Mouse (Mus musculus): ENCODE results near the gene Gm20388.

The Gm20388 gene

GRCm38 (mm10) chr8:122421376-122422070 lies 2510.9 kb downstream of the Gm20388 start, which contains the start of gene Il17c:
TSS of gene Il17c (plus strand) at chr8:122422020.
- no peak for DNase-seq

- DNase-seq, result no peak
Measured at GRCm38 (mm10) chr8:122423217-122423616, 2512.6 kb downstream of the Gm20388 start.

GRCm38 (mm10) chr8:122423659-122424058 lies 2513.0 kb downstream of the Gm20388 start:
- no peak for DNase-seq

- no peak for DNase-seq
Measured at GRCm38 (mm10) chr8:122426145-122426544, 2515.5 kb downstream of the Gm20388 start.

- no peak for DNase-seq
Measured at GRCm38 (mm10) chr8:122427607-122428006, 2517.0 kb downstream of the Gm20388 start.

- DNase-seq, result peak; percentile 63 to 72
Measured at GRCm38 (mm10) chr8:122428163-122428562, 2517.5 kb downstream of the Gm20388 start.

GRCm38 (mm10) chr8:122430058-122430636 lies 2519.5 kb downstream of the Gm20388 start:
- DNase-seq, result peak; percentile 84 to 86

- DNase-seq, result no peak
Measured at GRCm38 (mm10) chr8:122430646-122431045, 2520.0 kb downstream of the Gm20388 start.

GRCm38 (mm10) chr8:122431694-122432442 lies 2521.2 kb downstream of the Gm20388 start:
- peak; percentile 58 for DNase-seq

GRCm38 (mm10) chr8:122432443-122433268 lies 2522.0 kb downstream of the Gm20388 start, which contains the start of gene Cyba:
TSS of gene Cyba (minus strand) at chr8:122432930.
- DNase-seq, result peak; percentile 93 to 94

GRCm38 (mm10) chr8:122433269-122433905 lies 2522.7 kb downstream of the Gm20388 start:
- DNase-seq, result no peak

- DNase-seq, result peak; percentile 63 to 66
Measured at GRCm38 (mm10) chr8:122435375-122435774, 2524.7 kb downstream of the Gm20388 start.

GRCm38 (mm10) chr8:122436146-122436545 lies 2525.5 kb downstream of the Gm20388 start:
- DNase-seq, result no peak

- no peak for DNase-seq
Measured at GRCm38 (mm10) chr8:122436586-122437125, 2526.0 kb downstream of the Gm20388 start.

GRCm38 (mm10) chr8:122437708-122438331 lies 2527.2 kb downstream of the Gm20388 start:
- DNase-seq, result no peak

- DNase-seq, result no peak
Measured at GRCm38 (mm10) chr8:122439336-122439735, 2528.7 kb downstream of the Gm20388 start.

- no peak for DNase-seq
Measured at GRCm38 (mm10) chr8:122441326-122441725, 2530.7 kb downstream of the Gm20388 start.

- DNase-seq, result no peak
Measured at GRCm38 (mm10) chr8:122442356-122442755, 2531.7 kb downstream of the Gm20388 start.

- no peak for DNase-seq
Measured at GRCm38 (mm10) chr8:122442781-122443180, 2532.1 kb downstream of the Gm20388 start.

- DNase-seq, result peak; percentile 96 to 98
Measured at GRCm38 (mm10) chr8:122443262-122444006, 2532.8 kb downstream of the Gm20388 start, which contains the start of gene Mvd. TSS of gene Mvd (minus strand) at chr8:122443422.

Data from B cell, adult 2 months (primary cell).